Mouse (Mus musculus) splenic B cell, adult 2 months (primary cell): ENCODE measurements at regions not wholly inside any gene's neighbourhood (a gene's known extent, or its start where the extent isn't known, plus 50 kb on each side); places are given as distances from the start of the nearest gene placed in this dataset.

Experiments used
- DNase-seq: peaks from one replicate; pipeline ENCODE4 v3.0.0-alpha.2; 2011; ENCODE audit warnings: low read depth, low spot score
- H3K27me3 ChIP-seq: 2 replicates; pipeline ENCODE4 v1.6.1; 2012; ENCODE audit warnings: mild to moderate bottlenecking, low read length, moderate library complexity, mixed read lengths; ENCODE audit not compliant: control insufficient read depth, poor library complexity, insufficient read depth, severe bottlenecking
- H3K36me3 ChIP-seq: 2 replicates; pipeline ENCODE4 v1.6.1; 2012; ENCODE audit warnings: mild to moderate bottlenecking, low read length, moderate library complexity, mixed read lengths; ENCODE audit not compliant: control insufficient read depth, poor library complexity, insufficient read depth, severe bottlenecking

DNA sequence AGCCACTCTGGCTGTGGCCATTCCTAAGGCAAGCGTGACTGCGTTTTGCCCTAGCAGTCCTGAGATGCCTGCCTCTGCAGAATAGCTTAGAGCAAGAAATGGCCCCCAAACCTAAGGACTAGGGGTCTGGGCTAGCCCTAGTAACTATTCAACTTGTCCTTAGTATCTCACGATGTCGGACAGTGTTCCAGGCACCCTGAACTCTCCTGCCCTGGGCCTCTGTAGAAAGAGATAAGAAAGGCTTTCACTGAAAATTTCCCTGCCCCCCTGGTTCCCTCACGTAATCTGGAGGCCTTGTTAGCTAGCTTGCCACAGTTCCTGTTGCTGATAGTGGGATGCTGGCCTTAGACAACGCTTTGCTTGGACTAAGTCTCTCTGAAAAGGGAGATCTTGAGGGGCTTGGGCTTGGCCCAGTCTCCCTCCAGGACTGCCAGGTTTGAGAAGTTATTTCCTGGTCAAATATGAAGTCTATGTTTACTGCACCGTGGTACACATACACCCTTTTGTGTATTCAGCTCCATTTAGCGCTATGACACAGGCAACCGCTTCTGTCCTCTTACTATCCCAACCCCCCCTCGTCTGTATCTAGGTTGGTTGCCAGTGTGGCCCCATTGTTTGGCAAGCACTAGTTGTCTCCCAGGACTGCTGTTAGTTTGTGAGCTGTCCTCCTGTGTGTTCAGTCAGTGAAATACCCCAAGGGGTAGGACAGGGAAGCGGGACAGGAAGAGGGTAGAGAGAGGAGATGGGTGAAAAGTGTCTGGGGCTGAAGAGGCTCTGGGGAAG lies 104.3 kb upstream of the Trpm1 start:
- H3K27me3 ChIP-seq = no peaks in the 10 kb centered on the region
- no peaks in the 10 kb centered on the region for H3K36me3 ChIP-seq
- DNase-seq = peak; percentile 43

GRCm38 (mm10) chr7:64048452-64049182 lies 105.0 kb upstream of the Trpm1 start:
- H3K36me3 ChIP-seq = no peaks in the 10 kb centered on the region
- H3K27me3 ChIP-seq = no peaks in the 10 kb centered on the region
- peak; percentile 48 for DNase-seq

DNA sequence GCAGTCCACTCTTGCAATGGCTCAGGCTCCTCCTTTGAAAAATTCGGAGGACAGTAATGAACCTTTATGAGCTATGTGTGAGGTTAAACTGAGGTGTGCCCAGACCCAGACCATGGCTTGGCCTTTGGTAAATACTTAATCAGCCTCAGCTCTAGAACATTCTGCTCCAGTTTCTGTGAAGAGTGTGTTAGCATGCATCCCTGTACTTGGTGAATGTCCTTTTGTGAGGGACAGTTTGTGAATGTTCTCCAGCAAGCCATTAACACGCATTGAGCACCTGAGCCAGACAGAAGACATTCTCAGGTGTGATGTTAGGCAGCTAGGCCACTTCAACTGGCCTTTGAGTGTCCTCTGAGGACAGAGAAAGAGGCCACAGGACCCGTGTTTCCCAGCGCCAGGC lies 105.8 kb upstream of the Trpm1 start:
- Histone ChIP-seq H3K27me3 (no peaks in the 10 kb centered on the region), H3K36me3 (no peaks in the 10 kb centered on the region)
- DNase-seq = no peak

DNA sequence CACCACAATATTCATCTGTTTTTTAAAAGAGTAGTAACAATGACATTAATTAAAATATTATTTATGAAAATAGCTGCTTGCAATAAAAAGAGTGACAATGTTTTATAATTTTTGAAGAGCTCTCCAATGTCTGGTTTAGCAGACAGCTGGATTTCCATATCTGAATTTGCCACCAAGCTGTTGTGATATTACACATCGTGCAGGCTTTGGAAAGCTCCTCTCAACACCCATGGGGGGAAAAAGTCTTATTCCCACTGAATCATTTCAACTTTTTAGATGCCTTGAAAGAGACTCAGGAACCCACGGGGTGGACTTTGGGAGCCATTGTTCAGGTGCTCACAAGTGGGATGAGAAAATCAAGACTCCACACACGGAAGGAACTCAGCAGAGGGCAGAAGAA lies 106.6 kb upstream of the Klf13 start:
- Histone ChIP-seq H3K36me3 (no peaks in the 10 kb centered on the region), H3K27me3 (no peaks in the 10 kb centered on the region)
- DNase-seq = no peak

GRCm38 (mm10) chr7:64042978-64043377 lies 104.3 kb upstream of the Klf13 start:
- peak; percentile 50 for DNase-seq
- no peaks in the 10 kb centered on the region for H3K36me3 ChIP-seq

DNA sequence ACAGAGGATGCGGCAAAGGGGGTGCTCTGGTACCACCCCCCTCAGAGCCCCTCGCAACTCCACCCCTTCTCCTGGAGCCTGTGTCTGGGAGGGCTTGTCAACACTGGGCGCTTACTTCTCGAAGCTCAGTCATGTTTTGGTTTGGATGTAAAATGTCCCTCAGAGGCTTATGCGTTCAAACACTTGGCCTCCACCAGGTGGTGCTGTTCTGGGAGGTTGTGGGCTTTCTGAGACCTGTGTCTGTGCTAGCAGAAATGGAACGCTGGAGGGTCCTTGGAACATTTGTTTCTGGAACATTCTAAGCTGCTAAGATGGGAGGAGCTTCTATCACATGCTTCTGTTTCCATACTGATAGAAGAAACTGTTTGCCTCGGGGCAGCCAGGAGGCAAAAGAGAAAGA lies 102.6 kb upstream of the Klf13 start:
- no peaks in the 10 kb centered on the region for H3K27me3 ChIP-seq
- DNase-seq = no peak

More at GRCm38 (mm10) chr7:64042978-64043377, 104.3 kb upstream of the Klf13 start:
- H3K27me3 ChIP-seq = no peaks in the 10 kb centered on the region

GRCm38 (mm10) chr7:64040026-64040737 lies 101.5 kb upstream of the Klf13 start:
- H3K27me3 ChIP-seq = no peaks in the 10 kb centered on the region
- DNase-seq = no peak
- no peaks in the 10 kb centered on the region for H3K36me3 ChIP-seq

More for the DNA sequence above, 102.6 kb upstream of the Klf13 start:
- no peaks in the 10 kb centered on the region for H3K36me3 ChIP-seq

GRCm38 (mm10) chr7:64037701-64038231 lies 99.1 kb upstream of the Klf13 start:
- DNase-seq = peak; percentile 85
- H3K36me3 ChIP-seq = no peaks in the 10 kb centered on the region
- H3K27me3 ChIP-seq = no peaks in the 10 kb centered on the region

- H3K36me3 ChIP-seq = no peaks in the 10 kb centered on the region
- DNase-seq = no peak
- no peaks in the 10 kb centered on the region for H3K27me3 ChIP-seq
These were observed 97.4 kb upstream of the Klf13 start for GRCm38 (mm10) chr7:64036154-64036553.

DNA sequence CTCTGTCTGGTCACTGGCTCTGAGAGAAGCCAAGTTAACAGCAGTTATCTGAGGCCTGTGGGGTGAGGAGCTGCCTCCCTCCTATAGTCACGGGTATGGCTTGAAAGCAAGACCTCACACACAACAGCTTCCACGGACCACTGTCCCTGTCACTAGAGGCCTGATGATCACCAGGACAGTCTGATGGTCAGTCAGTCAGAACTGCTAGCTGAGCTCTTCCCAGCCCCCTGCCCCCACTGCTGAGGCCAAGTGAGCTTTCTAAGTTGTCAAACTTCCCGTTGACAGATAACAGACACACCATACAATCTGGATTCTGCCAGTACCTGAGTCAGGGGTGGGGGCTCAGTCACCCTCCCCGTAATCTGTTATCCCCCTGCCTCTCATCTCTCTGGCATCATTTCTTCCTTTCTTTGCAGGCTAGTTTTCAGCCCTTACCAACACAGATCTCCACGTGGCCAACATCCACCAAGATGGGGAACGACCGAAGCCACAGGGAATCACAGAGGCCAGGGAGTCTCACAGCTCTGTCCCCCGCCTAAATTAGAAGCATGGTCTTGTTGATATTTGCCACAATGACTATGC lies 96.4 kb upstream of the Klf13 start:
- Histone ChIP-seq H3K36me3 (no peaks in the 10 kb centered on the region), H3K27me3 (no peaks in the 10 kb centered on the region)
- DNase-seq = no peak

- H3K27me3 ChIP-seq = no peaks in the 10 kb centered on the region
- no peak for DNase-seq
- H3K36me3 ChIP-seq = no peaks in the 10 kb centered on the region
These were observed 95.8 kb upstream of the Klf13 start for GRCm38 (mm10) chr7:64034493-64034892.

GRCm38 (mm10) chr7:64033388-64033787 lies 94.7 kb upstream of the Klf13 start:
- Histone ChIP-seq H3K27me3 (no peaks in the 10 kb centered on the region), H3K36me3 (no peaks in the 10 kb centered on the region)
- DNase-seq = no peak

- DNase-seq = no peak
- H3K27me3 ChIP-seq = no peaks in the 10 kb centered on the region
These were observed 94.2 kb upstream of the Klf13 start for GRCm38 (mm10) chr7:64032921-64033354.

DNA sequence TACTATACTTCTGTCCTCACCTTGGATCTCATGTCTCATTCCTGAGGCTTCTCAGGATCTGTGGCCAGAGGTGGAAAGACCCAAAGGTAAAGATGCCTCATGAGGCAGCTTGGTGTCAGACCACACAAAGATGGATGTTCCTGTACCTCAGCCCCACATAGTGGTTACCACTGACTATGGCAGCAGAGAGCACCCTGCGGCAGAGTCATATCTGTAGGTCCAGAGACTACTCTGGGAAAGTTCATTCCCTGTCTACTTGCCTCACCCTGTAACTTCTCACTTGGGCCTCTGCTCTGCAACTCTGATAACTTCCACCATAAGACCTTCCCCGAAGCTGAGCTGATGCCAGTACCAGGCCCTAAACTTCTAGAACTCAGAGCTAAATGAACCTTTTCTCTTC lies 91.9 kb upstream of the Klf13 start:
- Histone ChIP-seq H3K36me3 (no peaks in the 10 kb centered on the region), H3K27me3 (no peaks in the 10 kb centered on the region)
- no peak for DNase-seq

More at GRCm38 (mm10) chr7:64032921-64033354, 94.2 kb upstream of the Klf13 start:
- H3K36me3 ChIP-seq = no peaks in the 10 kb centered on the region
